Mouse (Mus musculus) CD8-positive naive resting alpha-beta T cell, adult 57 days (primary cell): ENCODE measurements around the gene Foxf2. TPM values are rescaled to one million over a fixed set of nuclear protein-coding genes. Genes with fewer than 3 reads are reported as not detected.

Experiments used
- total RNA-seq: library from RNA; stranded (reverse); gene quantifications from one replicate; pipeline ENCODE4 v1.2.4, GENCODE M21; 2023

Foxf2 gene
- total RNA-seq, result not detected

GRCm38 (mm10) chr13:31625333-31626101 lies at the start of gene Foxf2:
Gene Foxf2, plus strand, starts transcription at chr13:31625816.

Other genes with a start within 250 kb of the Foxf2 start
- gene Foxq1, start 69.7 kb upstream of the Foxf2 start, total RNA-seq, result 0.09 TPM
- not detected for gene A530084C06Rik, start 66.5 kb upstream of the Foxf2 start, total RNA-seq
- not detected for gene Foxc1, start 180.8 kb downstream of the Foxf2 start, total RNA-seq